Mouse (Mus musculus) heart, adult 9 months (tissue): ENCODE measurements around the gene Rnf223.
"Not testable (repeated sequence)": the region's sequence is repeated elsewhere in the genome, so short reads cannot be mapped to it uniquely, and the experiment has no call there.

Experiments used
- DNase-seq, 2 experiments: peaks; one replicate each; pipeline ENCODE4 v3.0.0; 2022; ENCODE audit warnings: low spot score in 2 of 2

Rnf223 gene

GRCm38 (mm10) chr4:156130940-156131339 lies 627 bp downstream of the Rnf223 start:
- DNase-seq, result no peak

GRCm38 (mm10) chr4:156133334-156133733 lies 3.0 kb downstream of the Rnf223 start:
- no peak for DNase-seq

GRCm38 (mm10) chr4:156133943-156134605 lies 3.8 kb downstream of the Rnf223 start:
- DNase-seq, result no peak

- DNase-seq, result no peak
These were observed 4.8 kb downstream of the Rnf223 start for GRCm38 (mm10) chr4:156135112-156135511.

- no peak for DNase-seq
These were observed 5.5 kb downstream of the Rnf223 start for GRCm38 (mm10) chr4:156135801-156136200.

GRCm38 (mm10) chr4:156136285-156137100 lies 6.2 kb downstream of the Rnf223 start:
- DNase-seq, result no peak

- not testable (repeated sequence) for DNase-seq
These were observed 20.6 kb downstream of the Rnf223 start for GRCm38 (mm10) chr4:156150887-156151286.

GRCm38 (mm10) chr4:156154771-156155170 lies 24.5 kb downstream of the Rnf223 start:
- DNase-seq, result no peak

GRCm38 (mm10) chr4:156166477-156166876 lies 36.2 kb downstream of the Rnf223 start:
- no peak for DNase-seq

GRCm38 (mm10) chr4:156168611-156169010 lies 38.3 kb downstream of the Rnf223 start:
- DNase-seq, result no peak

- no peak for DNase-seq
These were observed 38.8 kb downstream of the Rnf223 start for GRCm38 (mm10) chr4:156169129-156169528.

- peak; percentile 77 to 78 for DNase-seq
These were observed 41.5 kb downstream of the Rnf223 start for GRCm38 (mm10) chr4:156171828-156172227.

GRCm38 (mm10) chr4:156177630-156178029 lies 47.3 kb downstream of the Rnf223 start:
- DNase-seq, result no peak
